Mouse (Mus musculus): ENCODE measurements around the gene Phf21a. TPM values are rescaled to one million over a fixed set of nuclear protein-coding genes. Genes with fewer than 3 reads are reported as not detected.

The Phf21a gene
- total RNA-seq, 2 experiments from 2014 or later, result 38.1 to 41.5 TPM

- DNase-seq, result no peak
These were observed 315.6 kb downstream of the Phf21a start for GRCm38 (mm10) chr2:92408309-92409045.

- DNase-seq, result peak; percentile 48
These were observed 318.8 kb downstream of the Phf21a start for GRCm38 (mm10) chr2:92411705-92412104.

Small RNA genes within 50 kb of the gene (microRNA-seq; reads per million reads assigned to microRNA genes)
- gene Mir1955 (9.3 to 19.4 reads per million in 2 experiments), gene Mir7000 (0 to 0.35 reads per million in 2 experiments)

Other genes with a start within 250 kb of the Phf21a start
- not detected for gene Chrm4, start 165.9 kb upstream of the Phf21a start, total RNA-seq (2021)
- 100 to 1,000 TPM; 102 to 110 TPM for gene Mdk, start 160.8 kb upstream of the Phf21a start, total RNA-seq (2021)
- not detected for gene Gm9821, start 147.4 kb upstream of the Phf21a start, total RNA-seq (2021)
- 10 to 100 TPM; 76.6 to 80.9 TPM for gene Dgkz, start 117.3 kb upstream of the Phf21a start, total RNA-seq (2021)
- 10 to 100 TPM; 16.9 to 18.5 TPM for gene Creb3l1, start 68.6 kb upstream of the Phf21a start, total RNA-seq (2021)